Mouse (Mus musculus) right cerebral cortex, postnatal 36 days (tissue): Measurements from ENCODE around the gene Igsf8.
A peak's percentile ranks its signal among the peaks of the same experiment; 100 is the strongest.

Experiments
- DNase-seq, 2 experiments: peaks; one replicate each; pipeline ENCODE4 v3.0.0; 2022; ENCODE audit warnings: low spot score in 2 of 2, mixed read lengths in 1 of 2

Gene Igsf8

DNA sequence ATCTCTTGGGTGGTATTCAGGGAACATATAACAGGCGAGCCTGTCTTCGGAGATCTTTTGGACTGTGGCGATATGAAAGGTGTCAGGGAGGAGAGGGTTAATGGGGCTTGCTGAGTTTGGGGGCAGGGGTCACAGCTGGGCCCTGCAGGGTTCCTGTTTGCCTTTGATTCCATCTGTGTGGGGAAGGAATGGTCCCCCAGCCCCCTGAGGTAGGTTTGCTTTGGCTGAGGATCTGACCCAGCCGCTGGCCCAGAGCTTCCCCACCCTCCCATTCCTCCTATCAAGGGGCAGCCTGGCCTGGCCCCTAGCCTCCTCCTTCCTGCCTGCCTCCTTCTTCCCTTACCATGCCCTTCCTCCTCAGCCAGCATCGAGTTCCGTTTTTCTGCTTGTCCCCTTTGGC, 41.4 kb downstream of the Igsf8 start:
- no peak for DNase-seq

DNA sequence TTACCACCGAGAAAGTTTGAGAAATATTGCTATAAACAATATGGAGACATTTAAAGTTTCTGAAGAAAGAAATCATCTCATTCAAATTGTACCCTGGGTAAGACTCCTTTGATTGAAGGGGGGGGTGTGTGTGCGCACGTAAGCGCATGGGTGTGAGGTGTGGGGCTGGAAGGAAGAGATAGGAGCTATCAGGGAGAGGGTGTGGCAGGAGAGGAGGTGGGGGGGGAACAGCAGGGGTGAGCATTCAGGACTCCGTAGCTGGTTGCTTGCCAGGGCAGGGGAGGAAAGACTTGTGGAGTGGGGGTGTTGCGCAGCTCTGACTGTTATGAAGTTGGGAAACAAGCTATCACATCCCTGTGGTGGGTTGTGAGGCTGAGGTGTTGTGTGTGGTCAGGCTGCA, 43.0 kb downstream of the Igsf8 start:
- DNase-seq = no peak

DNA sequence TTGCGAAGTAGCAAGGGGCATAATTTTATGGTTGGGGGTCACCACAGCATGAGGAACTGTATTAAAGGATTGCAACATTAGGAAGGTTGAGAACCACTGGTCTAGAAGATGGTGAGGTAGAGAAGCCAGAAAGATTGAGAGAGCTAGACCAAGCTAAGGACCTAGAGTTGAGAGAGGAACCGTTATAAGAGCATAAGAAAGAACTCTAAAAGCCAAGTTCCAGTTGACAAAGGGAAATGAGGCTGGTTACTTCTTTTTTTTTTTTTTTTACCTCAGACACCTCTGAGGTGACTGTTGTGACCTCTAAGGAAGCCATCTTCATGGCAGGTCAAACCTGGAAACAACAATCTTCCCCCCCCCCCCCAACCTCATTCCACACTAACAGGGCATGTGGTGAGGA, 43.7 kb downstream of the Igsf8 start:
- no peak for DNase-seq

DNA sequence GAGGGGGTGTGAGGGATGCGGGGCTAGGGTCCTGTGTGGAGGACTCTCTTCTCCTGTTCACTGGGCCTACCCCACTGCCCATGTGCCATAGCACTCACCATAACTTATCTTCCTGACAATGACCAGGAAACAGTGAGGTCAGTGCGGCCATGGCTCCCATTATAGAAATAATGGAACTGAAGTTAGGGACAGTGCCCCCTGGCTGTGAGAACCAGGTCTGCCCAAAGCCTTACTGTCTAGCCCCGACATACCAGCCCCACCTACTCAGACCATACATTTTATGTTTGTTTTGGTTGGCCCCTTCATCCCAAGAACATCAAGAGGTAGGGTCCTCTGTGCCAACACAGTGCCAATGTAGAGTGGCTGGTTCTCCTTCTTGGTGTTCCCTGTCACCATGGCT, 44.2 kb downstream of the Igsf8 start:
- DNase-seq = no peak

DNA sequence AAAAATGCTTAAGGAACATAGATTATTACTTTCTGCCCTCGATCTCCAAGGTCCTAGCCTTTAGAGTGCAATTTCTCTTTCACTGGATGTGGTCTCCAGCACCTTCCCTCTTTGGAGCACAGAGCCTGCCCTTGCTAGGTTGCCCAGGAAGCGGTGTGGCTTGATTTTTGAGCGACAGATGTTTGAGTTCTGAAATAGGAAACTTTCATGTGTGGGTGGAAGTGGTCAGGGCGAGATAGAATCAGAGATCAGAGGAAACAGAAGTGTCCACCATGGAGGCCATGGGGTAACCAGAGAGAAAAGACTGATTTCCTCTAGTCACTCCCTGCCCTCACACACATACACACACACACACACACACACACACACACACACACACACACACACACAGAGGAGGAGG, 44.8 kb downstream of the Igsf8 start:
- DNase-seq = no peak

DNA sequence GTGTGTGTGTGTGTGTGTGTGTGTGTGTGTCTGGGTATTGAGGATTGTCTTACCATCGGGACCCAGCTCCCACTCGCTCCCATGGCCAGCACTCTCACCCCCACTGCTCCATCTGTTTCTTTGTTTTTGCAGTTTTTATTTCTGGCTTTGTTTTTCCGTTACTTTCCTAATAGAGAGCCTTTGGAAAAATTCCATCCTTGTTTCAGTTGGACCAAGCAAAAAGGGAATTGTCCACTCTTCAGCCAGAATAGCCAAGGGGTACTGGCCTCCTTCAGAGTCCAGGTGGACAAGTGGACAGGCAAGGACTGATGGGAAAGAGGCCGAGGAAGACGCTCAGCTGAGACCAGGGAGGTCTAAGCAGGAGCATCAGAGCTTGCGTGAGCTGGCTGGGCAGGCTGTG, 45.4 kb downstream of the Igsf8 start:
- DNase-seq = no peak

DNA sequence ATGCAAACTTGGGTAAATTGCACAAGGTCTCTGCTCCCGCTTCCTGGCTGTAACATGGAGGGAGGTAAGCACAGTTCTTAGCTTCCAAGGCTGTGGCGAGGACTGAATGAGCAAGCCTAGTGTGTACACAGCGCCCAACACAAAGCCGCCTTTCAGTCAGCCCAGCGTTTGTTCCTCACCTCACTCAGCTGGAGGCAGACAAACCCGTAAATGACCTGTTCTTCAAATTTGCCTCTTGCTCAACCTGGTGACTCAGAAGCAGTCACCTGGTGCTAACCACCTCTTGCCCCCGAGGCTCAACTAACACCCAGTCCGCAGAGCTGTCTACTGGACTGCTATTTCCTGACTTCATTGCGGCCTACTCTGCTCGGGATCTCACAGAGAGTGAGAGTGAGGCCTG, 46.5 kb downstream of the Igsf8 start:
- DNase-seq = no peak

DNA sequence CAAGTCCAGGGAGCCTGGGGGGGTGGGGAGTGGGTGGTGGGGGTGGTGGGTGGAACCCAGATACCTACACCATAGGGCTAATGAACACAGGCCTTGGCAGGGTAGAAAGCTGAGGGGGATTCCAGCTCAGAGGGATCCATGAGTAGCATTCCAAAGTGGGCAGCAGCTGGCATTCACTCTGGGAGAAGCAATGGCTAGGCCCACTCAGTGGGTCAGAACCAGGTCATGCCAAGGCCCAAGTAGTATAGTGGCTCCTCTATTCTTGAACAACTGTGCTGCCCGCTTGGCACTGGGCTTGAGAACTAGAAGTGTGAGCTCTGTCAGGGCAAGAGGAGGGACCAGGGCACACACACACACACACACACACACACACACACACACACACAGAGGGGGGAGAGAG, 47.0 kb downstream of the Igsf8 start:
- no peak for DNase-seq

DNA sequence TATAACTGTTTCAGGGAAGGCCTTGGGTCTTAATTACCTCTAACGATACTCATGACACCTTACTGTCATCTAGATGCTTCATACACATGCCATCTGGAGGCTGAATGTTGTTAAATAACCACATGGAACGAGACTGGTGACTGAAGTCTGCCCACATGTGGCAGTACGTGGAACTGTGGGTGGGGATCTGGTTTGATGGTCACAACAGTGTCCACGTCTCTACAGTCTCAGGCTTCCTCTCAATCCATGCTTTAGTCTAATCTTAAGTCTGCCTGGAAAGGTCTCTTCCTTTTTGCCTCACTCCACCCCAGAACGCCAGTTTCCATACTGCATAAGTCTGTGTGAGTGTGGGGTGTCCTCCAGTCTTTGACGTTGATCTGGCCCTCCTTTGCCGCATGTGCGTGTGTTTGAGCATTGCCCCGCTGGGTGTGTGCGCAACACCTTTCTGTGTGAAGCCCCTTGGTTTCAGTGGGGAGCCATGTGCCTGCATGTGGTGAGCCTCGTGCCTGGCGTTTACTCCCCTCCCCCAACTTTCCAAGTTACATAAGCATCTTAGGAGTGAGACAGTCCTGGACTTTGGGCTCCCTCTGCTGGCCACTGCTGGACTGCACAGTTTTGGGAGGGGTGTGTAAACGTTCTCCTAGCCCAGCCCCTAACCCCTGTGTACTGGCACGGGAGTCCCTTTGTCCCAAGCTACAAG, 48.4 kb downstream of the Igsf8 start:
- peak; percentile 84 to 89 for DNase-seq

DNA sequence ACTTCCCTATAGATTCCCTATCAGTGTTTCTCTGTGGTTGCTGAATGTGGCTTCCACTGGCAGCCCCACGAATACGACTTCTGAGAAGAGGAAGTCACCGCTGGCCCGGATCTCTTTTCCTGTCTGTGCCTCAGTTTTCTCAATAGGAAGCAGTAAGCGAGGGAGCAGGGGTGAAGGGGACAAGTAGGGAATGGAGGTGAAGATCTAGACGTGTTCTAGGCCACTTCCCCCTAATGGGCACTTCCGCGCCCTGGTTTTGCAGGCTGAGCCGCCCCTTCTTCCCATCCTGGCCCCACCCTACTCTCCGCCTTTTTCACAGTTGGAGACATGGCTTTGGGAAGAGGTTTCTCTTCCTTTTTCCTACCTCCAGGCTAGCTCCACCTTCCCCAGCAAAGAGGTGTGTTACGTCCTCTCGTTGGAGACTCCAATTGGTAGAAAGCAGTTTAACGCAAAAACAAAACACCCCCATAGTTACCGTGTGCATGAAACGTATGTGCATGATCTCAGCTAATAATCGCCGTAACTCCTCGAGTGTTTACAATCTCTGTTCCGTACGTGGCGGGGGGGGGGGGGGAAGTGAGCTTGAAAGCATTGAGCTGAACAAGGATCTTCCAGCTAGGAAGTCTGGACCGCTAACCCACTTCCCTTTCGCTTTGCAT, 49.9 kb downstream of the Igsf8 start:
- peak; percentile 26 to 74 for DNase-seq

DNA sequence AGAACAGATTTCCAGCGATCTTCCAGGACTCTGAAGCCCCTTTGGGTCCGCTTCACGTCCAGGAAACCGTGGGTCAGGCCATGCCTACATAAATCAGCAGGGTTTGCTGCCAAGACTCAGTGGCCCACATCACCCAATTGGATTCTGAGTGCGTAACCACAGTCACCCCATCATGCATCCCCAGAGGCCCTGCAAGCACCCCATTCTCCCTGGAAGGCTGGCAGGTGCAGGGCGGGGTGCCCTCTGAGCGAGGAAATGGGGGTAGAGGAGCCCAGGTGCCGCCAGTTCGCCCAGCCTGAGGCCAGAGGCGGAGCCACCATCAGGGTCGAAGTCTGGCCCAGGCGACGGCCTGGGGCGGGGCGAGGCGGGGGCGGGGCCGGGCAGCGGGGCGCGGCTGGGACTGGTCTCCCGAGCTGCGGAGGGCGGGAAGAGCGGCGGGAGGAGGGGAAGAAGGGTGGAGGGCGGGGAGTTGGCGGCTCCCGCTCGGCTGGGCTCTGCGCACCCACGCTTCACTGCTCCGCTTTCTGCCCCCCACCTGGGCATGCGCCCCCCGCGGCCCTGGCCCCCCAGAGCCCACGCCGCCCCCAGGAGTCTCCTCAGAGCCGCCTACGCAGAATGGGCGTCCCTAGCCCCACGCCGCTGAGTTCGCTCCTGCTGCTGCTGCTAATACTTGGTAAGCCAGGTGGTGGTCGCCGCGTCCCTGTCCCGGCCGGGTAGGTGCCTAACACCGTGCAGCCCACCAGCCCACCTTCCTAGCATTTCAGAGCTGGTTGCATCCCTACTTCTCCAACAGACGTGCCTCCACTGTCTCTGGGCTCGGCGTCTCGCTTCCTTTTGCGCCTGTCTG, 50.7 kb downstream of the Igsf8 start:
- DNase-seq = peak; percentile 71 to 74

DNA sequence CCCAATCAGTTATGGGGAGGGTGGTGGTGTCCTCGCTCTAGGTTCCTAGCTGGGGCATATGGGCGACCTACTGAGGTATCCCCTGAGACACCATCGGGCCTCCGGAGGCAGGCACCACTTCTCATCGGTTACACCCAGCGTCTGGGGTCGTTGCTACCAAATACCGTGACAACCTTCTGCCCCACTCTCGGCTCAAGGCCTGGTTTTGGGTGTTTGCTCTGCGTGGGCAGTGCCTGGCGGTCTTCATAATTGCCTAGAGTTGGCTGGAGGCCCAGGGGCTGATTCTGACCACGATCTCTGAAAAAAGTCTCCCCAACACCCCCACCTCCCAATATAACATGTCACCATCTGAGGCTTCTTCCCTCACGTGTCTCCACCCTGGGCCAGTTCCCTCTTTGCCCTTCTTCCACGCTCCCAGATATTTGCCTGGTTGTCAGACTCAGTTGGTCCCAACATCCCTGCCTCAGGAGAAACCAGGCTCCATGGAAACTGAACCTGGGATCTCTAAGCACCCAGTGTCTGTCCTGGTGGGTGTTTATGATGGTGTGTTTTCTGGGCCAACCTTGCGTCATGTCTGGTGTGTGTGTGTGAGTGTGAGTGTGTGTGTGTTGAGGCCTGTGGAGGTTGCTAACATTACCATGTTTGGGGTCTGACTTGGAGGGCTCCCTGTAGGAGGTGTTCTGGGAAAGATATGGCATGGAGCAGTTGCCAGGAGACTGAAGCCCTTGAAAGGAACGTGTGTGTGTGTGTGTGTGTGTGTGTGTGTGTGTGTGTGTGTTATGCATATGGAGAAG, 51.5 kb downstream of the Igsf8 start:
- peak; percentile 69 to 73 for DNase-seq

DNA sequence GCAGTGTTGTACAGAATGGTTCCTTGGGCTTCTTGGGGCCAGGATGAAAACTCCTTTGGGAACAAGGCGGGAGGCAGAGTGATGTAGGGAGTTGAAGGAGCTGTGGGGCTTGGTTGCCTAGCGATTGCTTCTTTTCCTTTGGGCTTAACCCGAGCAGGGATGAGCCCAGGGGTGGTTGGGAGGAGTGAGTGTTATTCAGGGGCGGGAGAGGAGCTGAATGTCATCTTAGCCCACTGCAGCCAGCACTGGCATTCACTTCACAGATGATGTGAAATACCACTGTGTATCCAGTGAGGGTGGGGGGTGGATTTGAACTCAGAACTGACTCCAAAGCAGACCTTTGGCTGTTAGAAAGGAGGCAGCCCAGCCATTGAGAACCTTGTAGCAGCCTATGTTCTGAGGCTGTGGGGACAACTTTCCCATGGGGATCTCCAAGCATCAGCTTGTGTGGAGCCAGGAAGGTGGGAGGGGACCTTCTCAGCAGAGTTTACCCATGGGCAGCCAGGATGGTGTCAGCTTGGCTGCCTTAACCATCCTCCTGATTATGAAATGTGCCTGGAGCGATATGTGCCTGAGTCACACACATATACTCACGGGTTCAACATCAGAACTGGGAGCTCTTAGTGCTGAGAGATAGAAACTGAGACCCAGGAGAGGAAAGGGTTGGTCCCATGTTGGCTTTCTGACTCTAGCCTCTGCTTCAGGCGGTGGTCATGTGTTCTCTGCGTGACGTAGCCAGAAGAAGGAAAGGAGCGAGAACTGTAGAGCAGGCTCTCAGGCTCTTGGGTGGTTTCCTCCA, 52.4 kb downstream of the Igsf8 start:
- DNase-seq = peak in 1 of 2 experiments; percentile 32

DNA sequence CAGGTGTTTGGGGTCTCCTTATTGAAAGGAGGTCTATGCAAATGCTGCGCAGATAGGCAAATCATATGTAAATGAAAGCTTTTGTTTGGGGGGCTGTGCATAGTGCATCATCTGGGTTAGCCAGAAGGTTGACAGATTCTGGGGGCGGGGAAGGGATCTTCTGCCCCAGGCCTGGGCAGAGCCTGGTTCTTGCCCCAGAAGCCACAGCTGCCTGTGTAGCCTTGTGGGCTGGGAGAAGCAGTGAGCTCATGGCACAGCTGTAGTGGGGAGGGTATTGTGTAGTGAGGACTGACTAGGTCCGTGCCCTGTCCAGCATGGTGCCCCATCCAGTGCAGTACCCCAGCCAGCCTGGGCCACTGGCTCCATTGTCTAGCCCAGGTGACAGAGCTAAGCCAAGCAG, 53.5 kb downstream of the Igsf8 start:
- peak in 1 of 2 experiments; percentile 40 for DNase-seq

DNA sequence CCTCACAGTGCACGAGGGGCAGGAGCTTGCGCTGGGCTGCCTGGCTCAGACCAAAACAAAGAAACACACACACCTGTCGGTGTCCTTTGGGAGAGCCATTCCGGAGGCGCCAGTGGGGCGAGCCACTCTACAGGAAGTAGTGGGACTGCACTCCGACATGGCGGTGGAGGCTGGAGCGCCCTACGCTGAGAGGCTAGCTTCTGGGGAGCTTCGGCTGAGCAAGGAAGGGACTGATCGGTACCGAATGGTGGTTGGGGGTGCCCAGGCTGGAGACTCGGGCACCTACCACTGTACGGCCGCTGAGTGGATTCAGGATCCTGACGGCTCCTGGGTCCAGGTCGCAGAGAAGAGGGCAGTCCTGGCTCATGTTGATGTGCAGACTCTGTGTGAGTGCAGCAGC, 56.0 kb downstream of the Igsf8 start:
- no peak for DNase-seq

DNA sequence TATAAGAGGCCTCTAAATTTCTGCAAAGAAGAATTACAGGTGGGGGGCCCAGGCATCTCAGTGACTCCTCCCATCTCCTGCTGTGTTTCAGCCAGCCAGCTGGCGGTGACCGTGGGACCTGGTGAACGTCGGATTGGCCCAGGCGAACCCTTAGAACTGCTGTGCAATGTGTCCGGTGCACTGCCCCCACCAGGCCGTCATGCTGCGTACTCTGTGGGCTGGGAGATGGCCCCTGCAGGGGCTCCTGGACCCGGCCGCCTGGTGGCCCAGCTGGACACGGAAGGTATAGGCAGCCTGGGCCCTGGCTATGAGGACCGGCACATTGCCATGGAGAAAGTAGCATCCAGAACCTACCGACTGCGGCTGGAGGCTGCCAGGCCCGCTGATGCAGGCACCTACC, 56.5 kb downstream of the Igsf8 start:
- DNase-seq = no peak

DNA sequence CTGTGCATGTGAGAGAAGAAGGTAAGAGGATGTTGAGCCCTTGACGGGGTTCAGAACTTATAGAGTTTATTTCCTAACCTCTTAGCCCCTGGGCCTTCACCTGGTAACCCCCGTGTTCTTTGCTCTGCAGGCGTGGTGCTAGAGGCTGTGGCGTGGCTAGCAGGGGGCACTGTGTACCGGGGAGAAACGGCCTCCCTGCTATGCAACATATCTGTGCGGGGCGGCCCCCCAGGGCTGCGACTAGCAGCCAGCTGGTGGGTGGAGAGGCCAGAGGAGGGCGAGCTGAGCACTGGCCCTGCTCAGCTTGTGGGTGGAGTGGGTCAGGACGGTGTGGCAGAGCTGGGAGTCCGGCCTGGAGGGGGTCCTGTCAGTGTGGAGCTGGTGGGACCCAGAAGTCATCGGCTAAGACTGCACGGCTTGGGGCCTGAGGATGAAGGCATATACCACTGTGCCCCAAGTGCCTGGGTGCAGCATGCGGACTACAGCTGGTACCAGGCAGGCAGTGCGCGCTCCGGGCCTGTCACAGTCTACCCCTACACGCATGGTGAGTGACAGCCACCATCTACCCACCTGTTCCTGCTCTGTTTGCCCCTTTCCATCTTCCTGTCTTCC, 57.1 kb downstream of the Igsf8 start:
- peak in 1 of 2 experiments; percentile 48 for DNase-seq

DNA sequence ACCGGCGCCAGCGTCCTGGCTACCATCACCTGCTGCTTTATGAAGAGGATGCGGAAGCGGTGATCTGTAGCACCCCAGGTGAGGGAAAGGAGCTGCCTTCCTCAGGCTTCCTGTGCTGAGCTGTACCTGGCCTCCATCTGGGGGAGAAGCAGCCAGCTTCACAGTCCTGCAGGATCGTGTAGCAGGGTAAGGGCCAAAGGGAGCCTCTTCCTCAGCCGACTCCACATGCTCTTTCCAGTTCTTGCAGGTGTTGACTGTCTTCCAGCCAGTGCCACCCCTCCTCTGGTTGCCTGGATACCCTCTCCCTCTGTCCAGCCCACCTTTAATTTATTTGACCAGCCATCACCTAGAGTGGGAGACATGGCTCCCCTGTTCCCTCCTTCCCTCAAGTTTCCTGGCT, 57.9 kb downstream of the Igsf8 start:
- no peak for DNase-seq

DNA sequence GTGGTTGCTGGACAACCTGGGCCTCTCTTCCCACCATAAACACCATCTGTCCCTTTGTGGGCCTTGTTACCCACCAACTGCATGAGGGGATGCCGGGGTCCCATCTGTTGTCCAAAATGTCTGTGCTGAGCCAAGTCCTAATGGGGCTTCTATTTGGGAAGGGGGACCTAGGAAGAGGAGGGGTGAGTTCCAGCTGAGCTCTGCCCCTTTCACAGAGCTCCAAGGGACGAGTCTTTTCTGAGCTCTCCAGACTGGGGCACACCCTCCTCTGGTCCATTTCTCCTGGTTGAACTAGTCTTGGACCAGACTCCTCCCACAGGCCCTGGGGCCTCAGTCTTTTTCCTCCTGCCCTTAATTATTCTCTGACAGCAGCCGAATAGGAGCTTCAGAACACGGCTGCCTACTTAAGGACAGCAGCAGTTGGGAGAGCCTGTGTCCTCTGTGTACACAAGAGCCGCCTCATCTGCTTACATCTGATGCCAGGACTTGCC, 58.5 kb downstream of the Igsf8 start:
- DNase-seq = peak in 1 of 2 experiments; percentile 64

DNA sequence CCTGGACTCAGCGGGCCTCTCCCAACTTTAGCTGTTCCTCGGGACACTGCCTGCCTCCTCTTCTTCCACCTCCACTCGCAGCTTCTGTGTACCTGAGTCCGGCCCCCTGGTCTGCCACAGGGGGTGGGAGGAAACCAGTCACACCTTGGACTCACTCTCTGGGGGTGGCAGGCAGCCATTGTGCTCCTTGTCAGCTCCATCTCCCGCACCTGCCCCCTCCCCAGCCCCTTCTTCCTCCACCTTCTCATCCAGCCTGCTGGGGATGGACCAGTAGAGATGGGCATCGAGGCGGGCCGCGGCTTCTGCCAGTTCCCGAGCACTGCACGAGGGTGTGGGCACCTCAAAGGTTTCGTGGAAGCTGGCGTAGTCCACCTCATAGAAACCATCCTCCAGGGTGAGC, 61.3 kb downstream of the Igsf8 start:
- DNase-seq = no peak
